Mouse (Mus musculus): ENCODE data around the gene Ptcd3. TPM values are rescaled to one million over a fixed set of nuclear protein-coding genes. Genes with fewer than 3 reads are reported as not detected.
A peak's percentile ranks its signal among the peaks of the same experiment; 100 is the strongest.
"Not testable (repeated sequence)": the region's sequence is repeated elsewhere in the genome, so short reads cannot be mapped to it uniquely, and the experiment has no call there.

Gene Ptcd3
- 10 to 100 TPM; 68.8 to 73.8 TPM for total RNA-seq (2021)
- long read RNA-seq, partial matches to known transcripts = 4 of 39 reads
- long read RNA-seq, other reads (novel, unspliced or antisense) = 35 of 39 reads

DNA sequence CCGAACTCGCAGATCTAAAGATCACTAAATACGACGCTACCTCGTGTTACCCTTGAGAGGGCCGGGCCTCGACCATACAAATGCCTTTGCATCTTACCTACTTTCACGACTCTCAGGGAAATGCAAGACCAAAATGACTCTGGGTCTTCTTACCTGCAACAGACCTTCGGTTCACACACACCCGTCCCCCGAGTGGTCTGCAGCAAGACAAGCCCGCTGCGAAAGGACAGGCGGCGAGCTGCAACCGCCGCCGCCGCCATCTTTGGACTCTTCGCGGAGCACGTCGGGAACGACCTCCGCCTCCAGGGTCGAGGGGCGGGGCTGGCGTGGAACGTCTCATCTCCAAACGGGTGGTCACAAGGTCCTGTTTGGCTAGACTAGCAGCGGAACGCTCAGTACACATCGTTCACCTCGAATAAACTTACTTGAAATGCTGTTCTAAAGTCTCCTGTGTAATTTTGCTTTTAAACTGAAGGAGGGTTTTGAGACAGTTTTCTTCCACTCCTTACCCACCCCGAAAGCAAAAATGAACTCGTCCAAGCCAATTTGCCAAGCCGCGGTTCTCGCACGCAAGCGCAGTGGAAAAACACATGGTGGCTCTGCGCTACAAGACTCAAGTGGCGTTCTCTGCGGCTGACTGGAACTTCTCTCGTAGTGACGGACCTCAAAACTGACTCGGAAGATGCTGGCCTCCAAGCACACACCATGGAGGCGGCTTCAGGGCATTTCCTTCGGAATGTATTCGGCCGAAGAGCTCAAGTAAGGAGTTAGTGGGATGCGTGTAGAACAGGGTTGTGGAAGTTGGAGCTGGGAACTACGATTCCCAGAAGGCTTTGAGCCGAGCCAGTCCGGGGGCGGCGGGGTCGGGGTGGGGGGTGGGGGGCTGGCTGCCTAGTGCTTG lies at the start of gene Ptcd3, which contains the start of gene Polr1a:
Ptcd3 (minus strand) TSS at position 270 of the 901 bp plus-strand sequence.
Polr1a (plus strand) TSS at position 573 of the 901 bp plus-strand sequence.
- DNase-seq (ENCODE audit: low spot score in 2 of 2) = peak; percentile 94 to 96

DNA sequence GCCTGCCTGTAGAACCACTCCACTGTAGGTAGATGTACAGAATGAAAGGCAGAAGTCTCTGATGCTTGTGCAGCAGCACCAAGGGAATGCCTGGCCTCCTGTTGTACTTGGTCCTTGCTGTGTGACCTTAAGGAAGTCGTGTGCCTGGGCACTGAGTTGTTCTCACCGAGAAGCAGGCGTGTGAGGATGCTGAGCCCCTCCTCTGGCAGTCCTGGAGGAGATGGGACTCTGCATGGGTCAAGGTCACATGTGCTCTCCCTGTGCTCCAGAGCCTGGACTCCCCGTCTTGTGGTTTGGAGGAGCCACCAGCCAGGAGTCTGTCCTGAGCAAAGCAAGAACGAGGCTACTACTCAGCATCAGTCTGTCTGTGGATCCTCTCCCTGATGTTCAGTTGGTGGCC lies 42.6 kb upstream of the Ptcd3 start:
- no peak for DNase-seq (ENCODE audit: low spot score in 2 of 2)

DNA sequence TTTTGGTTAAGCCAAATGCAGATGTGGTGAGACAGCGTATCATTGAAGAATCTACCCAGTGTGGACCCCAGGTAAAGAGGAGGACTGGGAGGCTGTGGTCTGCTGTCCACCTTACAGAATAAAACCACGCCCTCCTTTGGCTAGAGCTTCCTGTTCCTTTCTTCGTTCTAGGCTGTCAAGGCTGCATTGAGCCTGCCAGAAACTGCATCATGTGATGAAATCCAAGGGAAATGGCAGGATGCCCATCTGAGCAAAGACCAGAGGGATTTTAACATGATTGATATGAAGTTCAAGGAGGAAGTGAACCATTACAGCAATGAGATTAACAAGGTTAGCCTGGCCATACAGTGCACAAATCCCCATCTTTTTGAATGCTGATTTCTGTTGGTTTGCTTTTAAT lies 42.0 kb upstream of the Ptcd3 start:
- DNase-seq (ENCODE audit: low spot score in 2 of 2) = no peak

DNA sequence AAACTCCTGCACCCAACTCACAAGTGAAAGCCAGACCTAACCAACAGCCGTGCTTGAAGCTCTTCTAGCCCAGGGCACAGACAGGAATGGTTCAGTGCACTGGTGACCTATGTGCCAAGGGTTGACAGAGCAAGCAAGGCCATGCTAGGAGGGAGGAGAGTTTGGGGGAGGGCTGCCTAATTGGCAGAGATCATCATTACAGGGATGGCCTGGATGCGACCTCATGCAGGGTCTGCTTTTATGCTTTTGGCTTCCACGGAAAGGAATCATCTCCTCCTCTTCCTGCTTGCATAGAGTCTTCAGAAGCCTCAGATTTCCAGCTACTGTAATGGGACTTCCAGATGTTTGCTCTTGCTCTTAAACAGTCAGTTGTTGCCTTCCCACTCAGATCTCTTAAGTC lies 41.2 kb upstream of the Ptcd3 start:
- no peak for DNase-seq (ENCODE audit: low spot score in 2 of 2)

DNA sequence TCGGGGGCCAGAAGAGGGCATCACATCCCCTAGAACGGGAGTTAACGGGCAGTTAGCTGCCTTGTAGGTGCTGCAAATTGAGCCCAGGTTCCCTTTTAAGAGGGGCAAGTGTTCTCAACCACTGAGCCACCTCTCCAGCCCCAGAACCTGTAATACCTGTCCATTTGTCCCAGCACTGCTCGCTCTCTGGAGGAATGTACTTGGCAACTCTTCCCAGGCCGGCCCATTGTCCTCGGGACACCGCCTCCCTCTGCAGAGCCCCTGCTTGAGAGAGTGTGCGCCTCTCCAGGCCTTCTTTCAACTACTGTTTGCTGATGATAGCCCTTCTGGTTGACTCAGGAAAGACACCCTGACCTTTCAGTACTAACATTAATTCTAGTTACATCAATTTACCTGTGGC lies 37.6 kb upstream of the Ptcd3 start:
- no peak for DNase-seq (ENCODE audit: low spot score in 2 of 2)

DNA sequence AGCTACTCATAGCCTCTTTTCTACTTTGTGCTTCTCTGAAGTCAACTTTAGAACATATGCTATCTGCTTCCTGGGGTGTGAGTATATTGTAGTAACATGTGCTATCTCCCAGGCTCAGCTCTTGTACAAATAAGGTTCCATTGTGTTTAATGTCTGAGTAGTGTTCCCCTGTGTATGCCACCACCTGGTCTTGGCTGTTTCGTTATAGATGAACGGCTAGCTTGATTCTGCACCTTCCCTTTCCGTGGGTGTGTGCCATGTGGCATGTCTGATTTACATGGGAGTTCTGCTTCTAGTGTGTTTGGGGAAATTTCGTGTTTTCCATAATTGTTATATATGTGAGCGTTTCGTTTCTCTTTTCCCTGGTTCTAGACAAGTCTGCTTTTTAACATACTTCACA lies 36.6 kb upstream of the Ptcd3 start:
- DNase-seq (ENCODE audit: low spot score in 2 of 2) = no peak

DNA sequence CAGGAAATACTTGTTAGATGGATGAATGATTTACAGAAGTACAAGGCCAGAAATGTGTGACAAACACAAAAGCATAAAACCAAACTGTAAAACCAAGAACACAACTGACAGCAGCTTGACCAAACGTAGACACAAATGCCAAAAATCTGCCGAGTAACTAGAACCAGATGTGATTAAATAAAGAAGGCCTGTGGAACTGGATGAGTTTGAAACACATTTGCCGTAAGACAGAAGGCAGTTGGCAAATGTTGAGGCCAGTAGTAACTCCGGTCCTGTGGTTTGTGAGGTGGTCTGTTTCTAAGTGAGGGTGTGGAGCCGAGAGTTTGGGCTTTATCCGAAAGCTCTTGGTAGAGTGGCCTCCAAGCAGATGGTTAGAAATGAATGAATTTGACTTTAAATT lies 32.4 kb upstream of the Ptcd3 start:
- no peak for DNase-seq (ENCODE audit: low spot score in 2 of 2)

DNA sequence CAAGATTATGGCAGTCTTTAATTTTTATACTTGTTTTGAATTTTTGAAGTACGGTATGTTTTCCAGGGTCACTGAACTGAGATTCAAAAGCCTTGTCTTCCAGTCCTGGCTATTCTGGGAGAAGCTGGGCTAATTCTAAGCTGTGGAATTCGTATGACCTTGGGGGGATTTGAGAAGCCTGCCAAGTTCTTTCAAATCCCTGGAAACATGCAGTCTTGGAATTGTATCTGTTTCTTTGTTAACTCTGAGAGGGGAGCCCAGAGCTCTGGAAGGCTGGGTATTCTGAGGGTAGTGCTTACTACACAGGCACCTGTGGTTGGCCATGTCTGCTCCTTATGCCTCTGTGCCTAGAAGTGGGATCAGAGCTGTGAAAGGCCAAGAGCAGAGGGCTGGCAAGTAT lies 27.2 kb upstream of the Ptcd3 start:
- no peak for DNase-seq (ENCODE audit: low spot score in 2 of 2)

DNA sequence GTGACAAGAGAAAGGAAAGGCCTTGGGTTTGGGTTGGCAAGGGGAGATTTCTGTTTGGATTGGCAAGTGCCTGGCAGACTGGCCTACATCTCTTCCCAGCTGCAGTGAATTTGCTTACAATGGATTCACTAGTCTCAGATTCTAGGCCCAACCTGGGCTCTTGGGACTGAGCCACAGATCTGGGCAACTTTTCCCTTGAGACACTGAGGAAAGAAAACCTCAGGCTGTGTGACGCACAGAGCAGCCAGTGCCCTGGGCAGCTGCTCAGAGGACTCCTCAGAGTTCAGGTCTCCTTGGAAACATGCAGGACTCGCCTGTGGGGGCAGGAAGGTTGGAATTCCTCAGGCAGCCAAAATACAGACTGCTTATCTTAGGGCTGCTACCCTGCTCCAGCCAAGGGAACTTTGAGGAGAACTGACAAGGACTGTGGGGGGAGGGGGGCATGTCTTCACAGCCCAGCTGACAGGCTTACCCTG lies 25.6 kb upstream of the Ptcd3 start:
- peak; percentile 35 to 37 for DNase-seq (ENCODE audit: low spot score in 2 of 2)

DNA sequence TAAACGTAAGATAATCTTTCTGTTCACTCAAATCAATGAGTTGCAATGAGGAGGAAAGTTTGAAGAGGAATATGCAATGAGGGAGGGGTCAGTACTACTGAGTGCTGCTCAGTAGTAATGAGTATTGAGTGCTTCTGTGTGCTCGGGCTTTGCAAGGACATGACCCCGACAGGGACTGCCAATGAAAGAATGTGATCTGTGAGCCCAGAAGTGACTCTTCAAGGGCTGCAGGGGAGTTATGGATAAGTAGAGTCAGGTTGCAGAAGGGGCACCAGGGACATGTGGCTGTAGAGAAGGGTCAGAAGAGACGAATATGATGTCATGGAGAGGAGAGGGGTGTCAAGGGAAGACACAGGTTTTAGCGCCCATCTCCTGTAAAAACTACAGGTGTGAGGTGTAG lies 23.8 kb upstream of the Ptcd3 start:
- no peak for DNase-seq (ENCODE audit: low spot score in 2 of 2)

DNA sequence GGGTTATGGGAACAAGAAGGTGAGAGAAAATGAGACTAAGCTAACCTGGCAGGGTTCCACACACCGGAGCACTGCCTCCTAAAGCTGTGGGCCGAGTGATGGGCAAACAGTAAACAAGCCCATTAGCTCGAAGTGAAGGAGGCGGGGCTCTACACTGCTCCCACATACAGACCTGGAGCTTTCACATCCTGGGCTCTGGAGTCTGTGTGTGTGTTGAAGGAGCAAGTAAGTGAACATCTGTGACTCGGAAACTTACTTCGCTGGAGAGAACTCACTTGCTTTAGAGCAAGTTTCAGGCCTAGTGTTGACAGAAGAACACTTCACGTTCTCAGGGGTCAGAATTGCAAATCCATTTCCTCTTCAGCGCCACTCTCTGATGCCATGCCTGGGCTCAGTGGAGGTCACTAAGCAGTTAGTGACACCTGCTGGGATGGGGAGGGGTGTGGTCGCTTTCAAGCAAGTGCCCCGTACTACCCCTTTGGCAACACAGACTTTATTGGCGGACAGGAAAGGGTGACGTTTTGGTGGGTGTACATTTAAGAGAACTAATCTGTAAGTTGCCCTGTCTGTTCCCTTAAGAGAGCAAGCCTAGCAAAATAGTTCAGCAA lies 22.4 kb upstream of the Ptcd3 start:
- no peak for DNase-seq (ENCODE audit: low spot score in 2 of 2)

DNA sequence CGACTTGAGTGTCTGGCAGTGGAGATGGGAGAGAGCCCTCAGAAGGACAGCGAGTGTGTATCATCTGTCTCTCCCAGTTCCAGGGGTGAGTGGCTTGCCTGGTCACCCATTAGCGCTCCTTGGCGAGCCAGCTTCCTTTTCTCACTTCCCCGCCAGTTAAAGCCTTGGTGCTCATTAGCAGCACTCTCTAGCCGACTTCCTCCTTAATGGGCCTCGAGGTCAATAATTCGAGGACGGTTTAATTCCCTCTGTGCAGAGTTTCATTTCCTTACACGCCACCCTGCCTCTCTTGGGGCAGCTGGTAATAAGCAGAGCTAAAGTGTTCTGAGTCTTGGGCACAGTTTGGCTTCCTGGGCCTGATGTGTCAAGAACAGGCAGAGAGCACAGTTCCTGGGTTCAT lies 21.5 kb upstream of the Ptcd3 start:
- DNase-seq (ENCODE audit: low spot score in 2 of 2) = no peak

DNA sequence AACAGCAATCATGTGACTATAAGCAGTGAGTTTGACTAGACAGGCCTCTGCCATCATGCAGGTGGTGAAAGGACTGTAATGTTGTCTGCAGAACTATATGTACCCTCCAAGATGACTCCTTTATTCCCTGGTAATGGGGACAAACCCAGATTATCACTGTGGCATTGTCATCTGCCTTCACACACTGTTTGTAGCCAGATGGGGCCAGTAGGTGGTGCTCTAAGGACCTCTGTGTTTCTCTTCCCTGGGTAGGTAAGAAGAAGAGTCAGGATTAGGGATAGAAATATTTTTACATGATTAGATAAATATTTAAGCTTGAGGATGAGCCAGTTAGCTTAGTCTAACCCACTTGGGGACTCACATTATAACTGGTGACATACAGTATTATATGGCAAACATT lies 19.4 kb upstream of the Ptcd3 start:
- peak; percentile 72 to 78 for DNase-seq (ENCODE audit: low spot score in 2 of 2)

DNA sequence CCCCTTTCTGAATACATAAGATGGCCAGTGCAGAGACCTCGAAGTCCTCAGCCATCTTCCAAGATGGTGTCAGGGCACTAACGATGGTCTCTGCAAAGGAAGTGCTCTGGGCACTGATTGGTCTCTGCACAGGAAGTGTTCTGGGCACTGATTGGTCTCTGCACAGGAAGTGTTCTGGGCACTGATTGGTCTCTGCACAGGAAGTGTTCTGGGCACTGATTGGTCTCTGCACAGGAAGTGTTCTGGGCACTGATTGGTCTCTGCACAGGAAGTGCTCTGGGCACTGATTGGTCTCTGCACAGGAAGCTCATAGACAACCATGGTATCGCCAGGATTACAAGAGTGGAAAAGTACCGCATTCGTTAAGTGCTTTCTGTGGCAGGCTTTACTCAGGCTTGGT lies 16.7 kb upstream of the Ptcd3 start:
- DNase-seq (ENCODE audit: low spot score in 2 of 2) = not testable (repeated sequence)

DNA sequence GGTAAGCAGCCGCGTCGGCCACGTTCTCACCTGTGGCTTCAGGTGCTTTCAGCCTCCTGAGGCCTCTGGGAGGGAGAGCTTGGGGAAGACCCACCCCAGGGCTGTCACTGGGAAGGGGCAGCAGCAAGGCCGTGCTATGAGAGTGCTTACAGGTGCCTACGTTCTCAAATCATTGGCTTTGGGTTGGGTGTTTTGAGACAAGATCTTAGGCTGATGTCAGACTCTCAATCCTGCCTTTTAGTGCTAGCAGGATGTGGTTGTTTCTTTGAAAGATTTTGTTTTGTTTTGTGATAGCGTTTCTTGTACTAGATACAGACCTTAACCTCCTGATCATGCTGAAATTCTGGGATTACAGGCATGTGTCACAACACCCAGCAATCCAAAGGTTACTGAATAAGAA lies 12.2 kb upstream of the Ptcd3 start:
- DNase-seq (ENCODE audit: low spot score in 2 of 2) = no peak

DNA sequence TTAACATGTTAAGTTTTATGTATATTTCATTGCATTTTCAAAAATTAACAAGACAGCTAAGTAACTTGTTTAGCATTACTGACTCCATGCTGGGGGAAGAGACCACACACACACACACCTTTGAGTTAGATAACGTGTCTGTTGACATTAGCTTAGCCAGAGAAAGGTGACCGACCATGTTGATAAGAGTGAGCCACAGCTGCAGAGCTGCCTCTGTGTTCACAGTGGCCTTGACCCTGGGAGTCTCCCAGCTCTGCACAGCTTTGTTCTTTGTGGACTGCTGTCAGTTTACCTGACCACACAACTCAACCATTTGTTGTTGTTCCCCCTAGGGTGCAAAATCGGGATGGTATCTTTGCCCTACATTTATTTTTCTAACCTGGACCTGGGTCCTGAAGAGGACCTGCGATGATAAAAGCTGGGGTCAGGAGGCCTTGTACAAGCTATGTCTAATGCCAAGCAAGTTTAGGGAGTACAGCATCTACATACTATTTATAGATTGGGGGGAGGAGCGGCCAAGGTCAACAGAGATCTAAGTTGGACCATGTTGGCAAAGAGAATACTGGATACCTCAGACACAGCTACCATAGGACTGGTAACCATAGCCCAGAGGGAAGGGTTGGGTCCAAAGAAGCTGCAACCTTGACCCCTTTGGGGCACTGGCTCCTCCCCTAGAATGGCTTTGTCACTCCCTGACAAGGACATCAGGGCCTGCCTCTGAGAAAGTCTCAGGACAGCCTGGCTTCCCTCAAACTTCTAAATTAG lies 3.3 kb upstream of the Ptcd3 start:
- no peak for DNase-seq (ENCODE audit: low spot score in 2 of 2)

DNA sequence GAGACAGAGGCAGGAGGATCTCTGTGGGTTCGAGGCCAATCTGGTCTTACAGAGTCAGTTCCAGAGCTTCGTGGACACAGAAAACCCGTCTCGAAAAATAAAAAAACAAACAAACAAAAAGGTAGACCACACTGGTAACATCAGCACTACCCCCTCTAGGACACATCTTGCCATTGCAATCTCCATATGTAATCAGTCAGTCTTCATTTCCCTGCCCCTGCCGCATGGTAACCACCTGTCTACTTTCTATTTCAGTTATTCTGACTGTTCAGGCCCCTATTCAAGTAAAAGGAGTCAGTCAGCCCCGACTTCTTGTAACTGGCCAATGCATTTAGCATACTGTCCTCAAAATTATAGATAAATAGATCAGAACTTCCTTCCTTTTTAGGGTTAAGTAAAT lies 1.3 kb upstream of the Ptcd3 start:
- DNase-seq (ENCODE audit: low spot score in 2 of 2) = no peak

DNA sequence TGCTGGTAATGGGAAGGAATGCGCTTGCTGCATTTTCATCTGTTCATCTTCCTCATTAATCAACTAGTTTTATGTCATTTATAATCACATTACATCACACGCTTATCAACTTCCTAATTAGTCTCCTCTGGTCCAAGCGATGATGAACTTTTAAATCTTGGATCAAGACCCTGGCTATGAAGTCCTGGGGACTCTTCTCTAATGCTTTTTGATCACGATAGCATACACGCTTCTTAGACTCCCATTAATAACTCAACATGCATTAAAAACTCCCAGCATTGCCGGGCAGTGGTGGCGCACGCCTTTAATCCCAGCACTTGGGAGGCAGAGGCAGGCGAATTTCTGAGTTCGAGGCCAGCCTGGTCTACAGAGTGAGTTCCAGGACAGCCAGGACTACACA lies 834 bp upstream of the Ptcd3 start:
- no peak for DNase-seq (ENCODE audit: low spot score in 2 of 2)

DNA sequence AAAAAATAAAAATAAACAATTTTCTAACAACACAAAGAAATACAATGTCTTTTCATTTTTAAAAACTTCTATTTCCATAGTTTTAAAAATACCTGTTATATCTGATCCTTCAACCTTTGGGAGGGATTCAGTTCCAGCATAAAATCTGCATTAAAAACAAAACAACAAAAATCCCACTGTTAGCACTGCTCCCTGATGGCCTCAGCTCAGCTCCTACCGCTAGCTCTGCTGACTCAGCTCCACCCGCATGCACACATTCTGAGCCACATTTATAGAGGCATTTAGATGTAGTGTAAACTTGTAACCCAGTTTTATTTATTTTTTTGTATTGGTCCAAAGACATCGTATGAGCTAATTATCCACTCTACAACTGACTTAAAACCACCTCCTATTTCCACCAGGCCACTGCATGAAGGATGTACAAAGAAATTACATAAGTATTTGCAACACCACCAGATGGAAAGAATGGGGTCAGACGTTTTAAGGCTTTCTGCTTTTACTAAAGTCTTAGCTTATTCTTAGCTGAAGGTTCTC lies 781 bp downstream of the Ptcd3 start:
- no peak for DNase-seq (ENCODE audit: low spot score in 2 of 2)

DNA sequence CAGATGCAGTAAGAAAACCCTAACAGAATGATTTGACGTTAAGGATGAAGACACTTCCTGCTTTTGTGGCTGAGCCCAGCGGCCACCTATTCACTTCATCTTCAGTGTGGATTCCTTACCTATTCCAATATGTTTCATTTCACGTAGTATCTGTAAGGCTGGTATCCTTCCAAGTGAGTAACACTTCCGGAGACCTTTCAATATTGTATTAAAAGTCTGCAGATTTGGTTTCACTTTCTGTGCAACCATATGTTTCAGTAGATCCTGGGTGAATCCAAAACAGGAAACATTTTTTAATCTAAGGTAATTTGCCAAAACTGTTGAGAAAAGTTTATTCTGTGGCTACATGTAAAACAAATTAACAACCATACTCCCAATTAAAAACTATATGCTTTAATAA lies 15.3 kb downstream of the Ptcd3 start:
- DNase-seq (ENCODE audit: low spot score in 2 of 2) = no peak

DNA sequence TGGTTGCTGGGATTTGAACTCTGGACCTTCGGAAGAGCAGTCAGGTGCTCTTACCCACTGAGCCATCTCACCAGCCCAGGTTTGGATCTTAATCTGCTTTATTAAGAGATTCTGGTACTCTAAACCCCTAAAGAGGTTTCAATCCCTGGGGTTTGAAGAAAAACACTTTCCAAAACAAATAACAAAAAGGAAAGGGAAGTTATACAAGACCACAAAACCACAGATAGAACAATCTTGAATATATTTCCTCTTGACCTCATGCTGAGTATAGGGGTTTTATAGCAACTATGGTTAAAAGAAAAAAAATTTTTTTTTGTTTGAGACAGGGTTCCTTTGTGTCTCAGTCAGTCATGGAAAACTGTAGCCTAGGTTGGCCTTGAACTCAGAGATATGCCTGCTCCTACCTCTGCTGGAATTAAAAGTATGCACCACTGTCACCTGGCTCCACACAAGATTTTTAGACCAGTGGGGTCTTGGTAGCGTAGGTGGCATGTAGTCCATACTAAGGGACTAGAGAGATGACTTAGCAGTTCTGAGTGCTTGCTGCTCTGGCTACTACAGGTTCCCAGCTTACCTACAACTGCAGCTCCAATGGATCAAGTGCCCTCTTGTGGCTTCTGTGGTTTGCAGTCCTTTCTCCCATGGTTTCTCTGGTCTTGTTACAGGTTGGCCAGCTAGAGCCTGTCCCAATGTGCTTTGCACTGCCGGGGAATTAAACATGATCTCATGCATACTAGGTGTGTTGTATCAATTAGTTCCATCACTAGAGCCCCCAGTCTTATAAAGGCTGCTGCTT lies 30.4 kb downstream of the Ptcd3 start:
- no peak for DNase-seq (ENCODE audit: low spot score in 2 of 2)
